Mouse (Mus musculus) gastrocnemius, postnatal 10 days (tissue): ENCODE measurements at regions not wholly inside any gene's neighbourhood (a gene's known extent, or its start where the extent isn't known, plus 50 kb on each side); places are given as distances from the start of the nearest gene placed in this dataset.
A peak's percentile ranks its signal among the peaks of the same experiment; 100 is the strongest.

ENCODE experiments used
- DNase-seq: peaks from one replicate; pipeline ENCODE4 v3.0.0; 2021; ENCODE audit warnings: mixed read lengths

DNA sequence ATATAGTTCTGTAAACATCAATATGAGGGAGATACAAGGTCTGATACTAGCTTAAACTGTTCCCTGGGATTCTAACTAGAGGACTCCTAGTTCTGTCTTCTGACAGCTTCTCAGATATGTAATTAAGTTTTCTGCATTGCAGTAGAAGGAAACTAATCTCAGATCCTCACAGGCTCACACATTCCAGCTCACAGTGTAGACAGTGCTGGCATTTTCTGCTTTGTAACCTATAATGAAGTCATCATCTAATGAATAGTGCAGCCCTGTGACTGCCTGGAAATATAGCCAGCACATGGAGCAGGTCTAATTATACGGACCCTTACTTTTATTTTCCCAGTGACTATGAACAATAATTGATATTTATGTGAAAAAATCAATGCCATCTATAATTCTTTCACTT, 331.2 kb upstream of the Celf2 start:
- no peak for DNase-seq

DNA sequence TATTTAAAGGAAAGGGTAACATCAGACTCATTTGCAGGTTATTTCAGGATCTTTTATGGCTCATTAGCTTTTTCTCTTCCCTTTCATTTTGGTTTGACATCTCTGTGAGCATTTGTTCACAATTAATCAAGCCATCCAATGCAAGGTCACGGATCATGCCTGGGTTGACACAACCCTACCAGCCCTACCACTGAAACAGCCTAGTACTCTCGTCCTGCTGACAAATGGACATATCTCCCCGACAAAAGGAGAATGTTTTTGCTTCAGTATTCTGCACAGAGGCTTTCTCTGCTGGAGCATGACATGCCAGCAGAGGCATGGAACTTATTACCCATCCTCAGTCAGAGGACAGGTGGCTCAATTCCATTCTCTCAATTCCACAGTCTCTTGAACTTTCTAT, 328.5 kb upstream of the Celf2 start:
- DNase-seq = no peak

GRCm38 (mm10) chr2:7831239-7831638, 321.9 kb upstream of the Celf2 start:
- no peak for DNase-seq

DNA sequence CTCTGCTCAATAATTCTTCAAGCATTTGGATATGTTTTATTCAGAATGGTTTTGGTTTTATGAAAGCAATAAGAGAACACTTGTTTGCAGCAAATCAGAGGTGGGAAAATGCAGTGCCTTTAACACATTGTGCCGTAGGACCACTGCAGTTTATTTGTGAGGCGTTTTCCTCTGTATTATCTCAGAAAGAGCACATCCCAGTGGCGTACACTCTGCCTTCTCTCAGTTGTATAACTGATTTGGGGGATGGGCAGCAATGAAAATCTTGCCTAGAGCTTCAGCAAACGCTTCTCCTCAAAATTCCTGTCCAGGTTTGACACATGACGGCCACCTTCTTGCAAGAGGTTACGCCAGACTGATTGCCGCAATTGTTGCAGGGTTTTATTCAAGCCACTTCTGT, 316.9 kb upstream of the Celf2 start:
- no peak for DNase-seq

DNA sequence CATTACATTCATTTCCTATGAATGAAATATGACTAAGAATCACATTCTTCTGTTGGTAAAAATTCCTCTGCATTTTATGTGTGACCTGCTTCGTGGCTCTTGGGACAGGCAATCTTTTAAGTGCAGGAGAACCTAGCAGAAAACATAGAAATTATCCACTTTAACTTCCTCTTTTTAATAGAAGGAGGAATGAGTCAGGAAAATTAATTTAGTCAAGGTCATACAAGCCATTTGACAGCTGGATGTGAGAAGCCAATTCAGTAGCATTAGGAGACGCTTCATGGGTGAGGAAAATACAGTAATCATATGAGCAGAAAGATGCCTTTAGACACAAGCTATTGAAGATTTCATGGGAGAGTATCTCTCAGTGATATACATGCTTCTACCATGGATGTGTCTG, 287.1 kb upstream of the Celf2 start:
- DNase-seq = no peak

DNA sequence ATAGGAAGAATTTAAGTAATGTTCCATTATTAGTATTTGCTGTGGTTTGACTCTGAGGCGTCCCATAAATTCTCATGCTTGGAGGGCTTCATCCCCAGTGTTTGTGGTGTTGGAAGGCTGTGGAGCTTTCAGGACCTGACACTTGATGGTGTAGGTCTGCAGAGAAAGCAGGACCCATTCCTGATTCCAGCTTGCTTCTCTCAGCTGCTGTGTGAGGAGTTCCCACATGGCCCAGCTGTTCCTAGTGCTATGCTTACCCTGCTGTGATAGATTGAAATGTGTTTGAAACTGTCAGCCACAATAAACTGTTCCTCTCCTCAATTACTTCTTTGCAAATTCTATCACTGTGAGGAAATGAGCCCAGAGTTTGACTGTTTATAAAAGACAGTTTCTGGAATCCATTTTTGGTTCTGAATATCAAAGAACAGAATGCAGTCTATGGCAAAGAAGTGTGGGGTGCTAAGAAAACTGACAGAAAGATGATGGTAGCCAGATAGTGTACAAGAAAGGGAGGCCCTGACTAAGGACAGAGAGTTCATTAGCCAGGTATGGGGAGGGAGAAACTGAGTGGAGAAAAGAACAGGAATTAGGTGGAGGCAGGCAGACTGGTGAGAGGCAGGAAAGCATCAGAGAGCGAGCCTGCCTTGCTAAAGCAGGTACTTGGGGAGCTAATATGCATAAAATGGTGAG, 283.2 kb upstream of the Celf2 start:
- DNase-seq = no peak

DNA sequence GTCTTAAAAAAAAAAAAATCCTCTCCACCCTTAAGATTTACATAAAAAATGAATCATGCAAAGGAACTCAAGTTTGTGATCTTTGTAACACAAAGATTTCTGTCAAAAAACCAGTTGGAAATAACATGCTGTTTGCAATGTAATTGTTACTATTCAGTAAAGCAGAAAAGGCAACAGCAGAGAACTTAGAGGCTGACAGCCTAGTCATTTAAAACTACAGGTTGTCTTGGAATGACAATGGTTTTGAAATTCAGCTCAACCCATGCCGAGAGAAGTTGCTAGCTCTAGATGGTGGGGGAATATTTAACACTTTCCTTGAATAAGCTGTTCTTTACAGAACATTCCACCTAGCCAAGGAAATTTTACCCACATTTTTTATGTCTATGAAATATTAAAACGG, 269.2 kb upstream of the Celf2 start:
- no peak for DNase-seq

GRCm38 (mm10) chr2:7734097-7734730, 224.9 kb upstream of the Celf2 start:
- no peak for DNase-seq

- no peak for DNase-seq
Observed at GRCm38 (mm10) chr2:7730960-7731359, 221.6 kb upstream of the Celf2 start.

GRCm38 (mm10) chr2:7722283-7722935, 213.0 kb upstream of the Celf2 start:
- DNase-seq = no peak

DNA sequence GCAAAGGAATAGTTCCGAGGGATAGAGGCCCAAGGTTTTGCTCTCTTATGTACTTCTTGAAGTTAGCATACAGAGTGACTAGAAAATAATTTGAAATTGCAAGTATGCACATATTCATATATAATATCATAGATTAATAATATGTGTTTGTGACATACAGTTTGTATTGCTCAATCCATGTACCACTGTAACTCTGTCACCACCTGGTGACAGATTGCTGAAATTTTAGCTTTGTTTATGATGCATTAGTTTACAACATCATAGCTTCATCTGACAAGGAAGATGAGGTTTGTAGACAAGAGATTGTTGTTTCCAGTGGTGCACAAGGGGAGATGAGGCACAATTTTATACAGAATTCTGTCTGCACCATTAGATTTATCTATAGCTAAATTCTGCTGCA, 201.7 kb upstream of the Celf2 start:
- no peak for DNase-seq

GRCm38 (mm10) chr2:7710476-7710875, 201.1 kb upstream of the Celf2 start:
- no peak for DNase-seq

DNA sequence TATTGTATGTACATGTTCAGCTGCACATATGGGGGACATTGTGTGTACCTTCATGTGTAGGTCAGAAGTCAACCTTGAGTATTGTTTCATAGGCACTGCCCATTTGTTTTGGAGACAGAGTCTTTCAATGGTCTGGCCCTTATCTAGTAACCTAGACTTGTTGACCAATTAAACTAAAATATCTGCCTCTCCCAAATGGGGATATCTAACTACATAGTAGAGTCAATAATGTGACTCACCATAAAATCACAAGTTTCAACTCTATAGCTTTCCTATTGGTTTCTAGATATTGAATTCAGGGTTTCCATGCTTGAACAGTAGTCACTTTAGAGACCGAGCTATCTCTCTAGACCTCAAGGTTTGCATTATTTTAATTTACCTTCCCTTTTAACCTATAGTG, 174.0 kb upstream of the Celf2 start:
- no peak for DNase-seq

- no peak for DNase-seq
Observed at GRCm38 (mm10) chr2:7640892-7641291, 131.5 kb upstream of the Celf2 start.

GRCm38 (mm10) chr2:7622716-7623285, 113.4 kb upstream of the Celf2 start:
- DNase-seq = no peak

DNA sequence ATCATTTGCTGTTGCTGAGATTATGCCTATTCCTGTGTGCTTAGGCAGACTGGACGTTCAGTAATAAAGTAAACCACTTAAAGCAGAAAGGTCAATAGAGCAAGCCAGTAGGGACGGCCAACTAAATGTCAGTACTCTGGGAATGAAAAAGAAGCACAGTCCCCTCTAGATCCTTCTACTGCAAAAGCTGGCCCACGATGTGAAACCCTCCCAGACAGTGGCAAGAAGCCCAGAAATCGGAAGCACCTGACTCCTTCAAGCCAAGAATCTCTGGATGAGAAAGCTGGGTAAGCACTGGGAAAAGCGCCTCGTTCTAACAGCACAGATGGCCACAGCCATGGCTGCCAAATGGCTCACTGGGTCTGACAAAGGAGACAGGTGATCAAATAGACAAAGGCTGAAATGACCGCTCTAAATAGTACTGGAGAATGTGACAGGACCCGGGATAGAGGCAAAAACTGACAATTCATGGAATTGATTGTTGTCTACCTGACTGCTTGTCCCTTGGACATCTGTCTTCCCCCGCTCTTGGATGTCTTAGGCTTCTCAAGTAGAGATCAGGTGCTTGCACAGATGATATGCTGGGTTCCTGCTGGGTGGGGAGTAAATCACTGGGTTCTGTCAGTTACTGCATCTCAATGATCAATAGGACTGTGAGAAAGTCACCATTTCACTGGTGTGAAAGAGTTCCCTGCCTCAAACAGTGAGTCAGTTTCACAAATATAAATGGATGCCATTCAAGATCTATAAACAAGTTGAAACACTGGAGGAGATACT, 110.7 kb upstream of the Celf2 start:
- peak; percentile 8 for DNase-seq

DNA sequence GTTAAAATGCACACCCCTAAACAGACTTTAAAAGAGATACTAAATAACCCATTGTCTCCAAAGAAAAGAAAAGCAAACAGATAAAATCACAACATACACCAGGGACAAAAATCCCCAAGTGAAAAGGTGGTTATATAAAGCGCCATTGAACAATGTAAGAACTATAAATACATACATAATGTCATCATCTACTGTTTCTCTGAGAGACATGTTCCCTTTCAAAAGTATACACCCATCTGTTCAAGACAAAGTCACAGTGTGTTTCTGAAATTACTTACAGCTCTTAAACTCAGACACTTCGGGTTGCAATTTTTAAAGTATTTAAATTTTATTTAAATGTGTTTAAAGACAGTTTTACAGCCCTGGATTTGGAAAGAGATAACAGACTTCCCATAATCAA, 68.8 kb upstream of the Celf2 start:
- DNase-seq = no peak
